Mouse (Mus musculus): ENCODE data around the gene Tigd3.

DNA sequence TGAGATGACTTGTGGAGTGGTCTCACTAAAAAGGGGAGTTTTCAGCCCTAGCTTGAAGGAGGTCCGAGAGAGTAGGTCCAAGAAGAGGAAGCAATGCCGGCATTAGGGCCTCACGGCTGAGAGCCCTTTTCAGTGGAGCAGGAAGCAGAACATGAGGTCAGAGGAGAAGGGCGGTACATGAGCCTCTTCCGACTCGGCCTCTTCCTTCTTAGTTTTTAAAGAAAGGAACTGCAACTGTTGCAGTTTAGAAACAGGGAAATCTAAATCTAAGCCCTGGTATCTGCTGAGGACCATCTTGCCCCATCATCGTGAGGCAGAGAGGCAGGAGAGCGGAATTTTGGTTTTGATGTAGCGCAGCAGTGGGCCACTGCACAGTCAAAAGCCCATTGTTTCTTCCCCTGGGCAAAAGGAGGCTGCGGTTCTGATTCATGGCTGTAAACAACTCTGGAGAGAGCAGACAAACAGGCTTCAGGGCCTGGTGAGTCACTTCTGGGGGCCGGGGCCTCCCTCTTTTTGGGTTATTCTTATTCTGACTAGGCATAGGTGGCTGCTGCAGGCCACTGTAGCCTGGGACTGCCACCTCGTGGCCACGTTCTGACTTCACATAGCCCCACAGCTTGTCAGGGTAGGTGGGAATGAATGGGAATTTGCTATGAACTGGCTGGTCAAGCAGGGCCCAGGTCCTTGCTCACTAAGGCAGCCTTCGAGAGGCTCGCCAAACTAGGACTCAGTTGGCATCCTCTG lies 16.2 kb downstream of the Tigd3 start, which contains the start of gene Slc25a45:
- TF ChIP-seq HCFC1 (IDR thresholded peaks at IDR 0.05; ENCODE audit: borderline replicate concordance, insufficient read depth, low read length) (0 out of 2 replicates have a peak, but pooled peaks have one; percentile 19), CHD2 (IDR thresholded peaks at IDR 0.05; ENCODE audit: low read depth, low read length) (no peak)

Measured in ES-E14 (cell line).